Mouse (Mus musculus): ENCODE results near the gene Fbxw8.

GRCm38 (mm10) chr5:118037798-118038484, 117.3 kb downstream of the Fbxw8 start:
- TF ChIP-seq CTCF (IDR thresholded peaks at IDR 0.05; ENCODE audit: low read depth) (no peak), EP300 (IDR thresholded peaks at IDR 0.05; ENCODE audit: low read depth) (no peak)

All from heart, postnatal 0 days (tissue).